Mouse (Mus musculus) brown adipose tissue, adult 24 weeks (tissue): Measurements from ENCODE around the gene Casq1. TPM values are rescaled to one million over a fixed set of nuclear protein-coding genes. Genes with fewer than 3 reads are reported as not detected.

Source experiments
- H3K27ac ChIP-seq: fragments of 200-500 bp; replicated peaks from 2 replicates; pipeline ENCODE4 v1.5.1; 2012; ENCODE audit warnings: low read depth, mild to moderate bottlenecking, low read length
- H3K4me1 ChIP-seq: fragments of 200-500 bp; 2 replicates; pipeline ENCODE4 v1.6.1; 2012; ENCODE audit warnings: low read length, mixed read lengths; ENCODE audit not compliant: control insufficient read depth, insufficient read depth, insufficient read length
- H3K4me3 ChIP-seq: fragments of 200-500 bp; 2 replicates; pipeline ENCODE4 v1.5.1; 2012; ENCODE audit warnings: low read depth, mild to moderate bottlenecking, low read length, moderate library complexity; ENCODE audit not compliant: insufficient read depth
- polyA plus RNA-seq: library from polyadenylated mRNA; stranded (reverse); fragments of >200 nt; gene quantifications from 2 replicates; pipeline ENCODE4 v1.2.4, GENCODE M21; 2012; ENCODE audit not compliant: missing spikeins, insufficient read depth, insufficient read length

Gene Casq1
- polyA plus RNA-seq, 1 experiment: 29.6 TPM

- no peak overlapping the region for H3K27ac ChIP-seq
- no peak overlapping the region for H3K4me3 ChIP-seq
- peaks cover 17% of the 10 kb centered on the region for H3K4me1 ChIP-seq
These were observed 17.4 kb downstream of the Casq1 start for GRCm38 (mm10) chr1:172201967-172202880.

DNA sequence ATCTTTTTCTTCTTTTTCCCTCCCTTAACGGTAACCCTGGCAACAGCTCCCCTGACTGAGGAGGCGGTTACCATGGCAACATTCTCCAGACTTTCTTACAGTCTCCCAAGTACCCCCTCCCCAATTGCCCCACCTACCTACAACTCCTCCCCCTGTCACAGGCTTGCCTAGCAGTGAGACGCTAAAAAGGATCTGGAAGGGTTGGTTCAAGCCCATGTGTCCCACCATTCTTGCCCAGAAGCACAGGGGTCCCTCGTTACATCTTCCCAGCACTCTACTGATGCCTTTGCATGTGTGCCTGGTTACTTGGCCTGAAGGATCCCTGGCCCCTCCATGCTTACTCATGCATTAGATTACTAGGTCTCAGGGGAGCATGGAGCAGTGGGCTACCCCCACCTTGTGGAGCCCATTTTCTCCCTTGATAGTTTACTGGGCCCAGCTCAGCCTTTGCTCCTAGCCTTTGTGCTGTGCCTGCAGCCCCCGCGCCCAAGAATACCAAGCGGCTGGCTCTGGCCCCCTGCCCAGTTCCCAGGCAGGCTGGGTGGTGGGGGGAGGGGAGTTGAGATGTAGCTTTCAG lies 18.7 kb downstream of the Casq1 start:
- no peak overlapping the region for H3K27ac ChIP-seq
- H3K4me3 ChIP-seq: no peak overlapping the region
- H3K4me1 ChIP-seq: peaks cover 17% of the 10 kb centered on the region

DNA sequence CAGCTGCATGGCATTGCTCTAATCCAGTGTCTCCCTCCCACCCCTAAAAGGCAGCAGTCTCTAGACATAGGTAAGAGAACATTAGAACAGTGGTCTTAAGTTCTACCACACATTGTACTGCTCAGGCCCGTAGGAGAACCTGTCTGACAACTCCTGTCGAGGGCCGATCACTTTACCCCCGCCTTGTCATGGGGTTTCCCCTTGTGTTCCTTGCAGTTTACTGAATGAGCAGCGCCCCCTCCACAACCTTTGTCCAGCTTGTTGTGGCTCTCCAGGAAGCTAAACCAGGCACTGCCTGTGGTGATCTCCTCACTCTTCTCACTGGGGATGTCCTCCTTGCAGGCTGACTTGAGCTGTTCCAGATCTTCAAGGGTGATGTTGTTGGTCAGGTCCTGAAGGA lies 19.5 kb downstream of the Casq1 start:
- Histone ChIP-seq H3K4me3 (no peak overlapping the region), H3K27ac (no peak overlapping the region), H3K4me1 (peaks cover 16% of the 10 kb centered on the region)

DNA sequence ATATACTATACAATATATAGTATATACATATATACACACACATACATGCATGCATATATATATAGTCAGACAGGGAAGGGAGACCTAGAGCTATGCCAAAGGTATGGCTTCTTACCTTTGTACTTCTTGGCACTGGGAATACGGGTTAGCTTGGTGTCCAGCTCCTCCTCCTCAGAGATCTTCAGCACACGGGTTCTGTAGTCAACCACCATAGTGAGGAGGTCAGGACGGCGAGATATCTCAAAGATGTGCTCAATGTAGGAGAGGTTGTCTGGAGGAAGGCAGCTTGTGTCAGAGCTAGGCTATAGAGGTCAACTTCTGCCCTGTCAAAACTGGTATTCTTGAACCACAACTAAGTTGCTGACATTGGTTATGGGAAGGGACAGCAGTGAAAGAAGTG lies 20.7 kb downstream of the Casq1 start:
- H3K4me3 ChIP-seq: no peak overlapping the region
- no peak overlapping the region for H3K27ac ChIP-seq

GRCm38 (mm10) chr1:172198316-172198715 lies 21.4 kb downstream of the Casq1 start:
- H3K4me1 ChIP-seq: peaks cover 8% of the 10 kb centered on the region
- no peak overlapping the region for H3K4me3 ChIP-seq
- no peak overlapping the region for H3K27ac ChIP-seq

More for the DNA sequence above, 20.7 kb downstream of the Casq1 start:
- peaks cover 8% of the 10 kb centered on the region for H3K4me1 ChIP-seq

DNA sequence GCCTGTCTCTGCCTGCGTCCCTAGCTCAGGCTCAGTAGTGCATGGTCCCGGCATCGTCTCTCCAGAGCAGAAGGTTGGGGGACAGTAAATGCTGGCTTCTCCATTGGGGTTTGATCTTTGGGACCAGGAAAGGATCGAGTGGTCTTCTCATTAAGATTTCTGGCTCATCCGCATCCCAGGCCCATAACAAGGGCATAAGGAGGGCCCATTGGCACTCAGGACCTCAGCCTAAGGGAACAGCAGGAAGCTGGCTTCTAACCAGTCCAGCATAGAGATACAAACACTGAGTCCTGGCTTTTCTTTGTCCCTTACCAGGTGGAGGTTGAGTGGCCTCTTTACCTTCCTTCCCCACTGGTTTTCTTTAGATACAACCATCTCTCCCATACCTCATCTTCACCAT lies 21.8 kb downstream of the Casq1 start:
- no peak overlapping the region for H3K27ac ChIP-seq
- no peak overlapping the region for H3K4me3 ChIP-seq
- peaks cover 5% of the 10 kb centered on the region for H3K4me1 ChIP-seq

DNA sequence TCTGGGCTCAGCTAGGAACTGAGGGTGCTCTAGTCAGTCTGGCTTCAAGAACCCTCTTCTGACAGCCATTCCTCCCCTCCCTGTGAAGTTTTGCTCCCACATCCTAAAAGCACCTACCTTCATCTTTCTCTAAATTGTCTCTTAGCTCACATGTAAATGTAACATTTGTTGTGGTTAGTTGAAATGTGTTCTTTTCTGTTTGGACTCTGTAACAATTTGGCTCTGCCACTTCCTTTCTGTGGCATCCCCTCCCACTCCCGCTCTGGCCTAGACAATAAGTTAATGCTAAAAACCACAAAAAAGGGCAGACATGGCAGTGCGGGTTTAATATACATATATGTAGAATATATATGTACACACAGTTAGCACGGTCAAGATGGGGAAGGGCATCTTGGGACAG lies 22.5 kb downstream of the Casq1 start:
- Histone ChIP-seq H3K4me1 (peaks cover under 1% of the 10 kb centered on the region; the same call in 1 of the 2 replicates), H3K4me3 (no peak overlapping the region), H3K27ac (no peak overlapping the region)

GRCm38 (mm10) chr1:172194435-172194834 lies 25.2 kb downstream of the Casq1 start:
- H3K4me3 ChIP-seq: no peak overlapping the region
- H3K4me1 ChIP-seq: no peaks in the 10 kb centered on the region
- no peak overlapping the region for H3K27ac ChIP-seq

- Histone ChIP-seq H3K27ac (no peak overlapping the region), H3K4me3 (no peak overlapping the region), H3K4me1 (no peaks in the 10 kb centered on the region)
These were observed 27.5 kb downstream of the Casq1 start for GRCm38 (mm10) chr1:172192217-172192616.

- Histone ChIP-seq H3K27ac (no peak overlapping the region), H3K4me3 (no peak overlapping the region), H3K4me1 (no peaks in the 10 kb centered on the region)
These were observed 28.1 kb downstream of the Casq1 start for GRCm38 (mm10) chr1:172191578-172191977.

GRCm38 (mm10) chr1:172188891-172189290 lies 30.8 kb downstream of the Casq1 start:
- no peak overlapping the region for H3K4me3 ChIP-seq
- H3K4me1 ChIP-seq: no peaks in the 10 kb centered on the region
- H3K27ac ChIP-seq: no peak overlapping the region

GRCm38 (mm10) chr1:172186401-172187289 lies 33.0 kb downstream of the Casq1 start:
- Histone ChIP-seq H3K27ac (no peak overlapping the region), H3K4me1 (no peaks in the 10 kb centered on the region), H3K4me3 (no peak overlapping the region)

- Histone ChIP-seq H3K4me3 (no peak overlapping the region), H3K4me1 (no peaks in the 10 kb centered on the region), H3K27ac (no peak overlapping the region)
These were observed 35.8 kb downstream of the Casq1 start for GRCm38 (mm10) chr1:172183915-172184314.

DNA sequence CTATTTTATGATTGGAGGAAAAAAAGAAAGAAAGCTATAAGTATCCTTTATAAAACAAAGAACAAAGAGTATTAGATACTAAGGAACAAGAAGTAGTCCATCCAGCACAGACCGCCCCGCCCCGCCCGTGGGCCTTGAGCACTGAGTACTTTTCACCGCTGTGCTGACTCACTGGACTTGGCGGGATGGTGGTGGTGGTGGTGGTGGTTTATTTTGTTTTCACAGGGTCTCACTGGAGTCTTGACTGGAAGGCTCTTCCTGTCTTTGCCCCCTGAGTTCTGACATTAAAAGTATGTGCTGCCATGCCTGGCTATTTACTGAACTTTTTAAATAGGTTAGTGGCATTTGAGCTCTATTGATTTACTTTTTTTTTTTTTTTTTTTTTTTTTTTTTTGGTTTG lies 36.6 kb downstream of the Casq1 start:
- no peak overlapping the region for H3K4me3 ChIP-seq
- H3K27ac ChIP-seq: no peak overlapping the region
- no peaks in the 10 kb centered on the region for H3K4me1 ChIP-seq

GRCm38 (mm10) chr1:172181777-172182176 lies 37.9 kb downstream of the Casq1 start:
- H3K4me3 ChIP-seq: no peak overlapping the region
- H3K4me1 ChIP-seq: no peaks in the 10 kb centered on the region
- H3K27ac ChIP-seq: no peak overlapping the region
